Mouse (Mus musculus): ENCODE measurements around the gene Bnipl. TPM values are rescaled to one million over a fixed set of nuclear protein-coding genes. Genes with fewer than 3 reads are reported as not detected.

The Bnipl gene
- polyA plus RNA-seq, 1 experiment from 2014 or later = 2.1 TPM

DNA sequence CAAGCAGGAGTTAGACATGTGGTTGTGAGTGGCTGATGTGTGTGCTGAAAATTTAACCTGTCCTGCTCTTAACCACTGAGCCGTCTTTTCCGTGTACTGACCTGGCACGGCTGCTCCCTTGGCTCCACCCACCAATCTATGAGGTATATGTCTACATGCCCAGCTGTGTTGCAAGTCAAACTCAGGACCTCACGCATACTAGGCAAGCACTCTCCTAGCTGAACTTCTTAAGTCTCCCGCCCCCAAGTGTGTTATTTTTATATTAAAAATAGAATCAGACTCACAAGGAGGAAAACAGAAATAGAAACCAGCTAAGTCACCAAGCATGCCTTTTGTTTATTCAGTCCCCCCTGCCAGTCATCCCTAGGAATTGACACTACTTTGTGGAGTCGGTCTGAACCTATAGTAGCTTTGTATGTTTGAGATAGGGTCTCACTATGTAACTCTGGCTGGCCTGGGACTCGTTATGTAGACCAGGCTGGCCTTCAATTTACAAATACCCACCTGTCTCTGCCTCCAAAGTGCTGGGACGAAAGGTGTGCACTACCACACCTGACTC is 13.4 kb downstream of the Bnipl start:
- H3K27me3 ChIP-seq (ENCODE audit: control insufficient read depth, insufficient read depth, low read length) = no peaks in the 10 kb centered on the region
- no peak overlapping the region for H3K4me2 ChIP-seq (replicated peaks; ENCODE audit: low read depth, low read length)
- H3K4me3 ChIP-seq (ENCODE audit: low read length) = no peak overlapping the region
- peaks cover 51% of the 10 kb centered on the region for H3K36me3 ChIP-seq (ENCODE audit: control insufficient read depth, insufficient read depth, low read length)
- H3K9me3 ChIP-seq (ENCODE audit: control insufficient read depth, low read length) = no peaks in the 10 kb centered on the region
- no peak for ATAC-seq (ENCODE audit: low FRiP score, low TSS enrichment)
- no peak overlapping the region for H3K9ac ChIP-seq (ENCODE audit: low read depth, low read length)
- no peak overlapping the region for H3K27ac ChIP-seq (ENCODE audit: low read depth, low read length)
- WGBS = 90% methylated on average over 8 of the region's 8 CpGs
- peaks cover 8% of the 10 kb centered on the region; the same call in 1 of the 2 replicates for H3K4me1 ChIP-seq (ENCODE audit: control insufficient read depth, insufficient read depth, low read length)

DNA sequence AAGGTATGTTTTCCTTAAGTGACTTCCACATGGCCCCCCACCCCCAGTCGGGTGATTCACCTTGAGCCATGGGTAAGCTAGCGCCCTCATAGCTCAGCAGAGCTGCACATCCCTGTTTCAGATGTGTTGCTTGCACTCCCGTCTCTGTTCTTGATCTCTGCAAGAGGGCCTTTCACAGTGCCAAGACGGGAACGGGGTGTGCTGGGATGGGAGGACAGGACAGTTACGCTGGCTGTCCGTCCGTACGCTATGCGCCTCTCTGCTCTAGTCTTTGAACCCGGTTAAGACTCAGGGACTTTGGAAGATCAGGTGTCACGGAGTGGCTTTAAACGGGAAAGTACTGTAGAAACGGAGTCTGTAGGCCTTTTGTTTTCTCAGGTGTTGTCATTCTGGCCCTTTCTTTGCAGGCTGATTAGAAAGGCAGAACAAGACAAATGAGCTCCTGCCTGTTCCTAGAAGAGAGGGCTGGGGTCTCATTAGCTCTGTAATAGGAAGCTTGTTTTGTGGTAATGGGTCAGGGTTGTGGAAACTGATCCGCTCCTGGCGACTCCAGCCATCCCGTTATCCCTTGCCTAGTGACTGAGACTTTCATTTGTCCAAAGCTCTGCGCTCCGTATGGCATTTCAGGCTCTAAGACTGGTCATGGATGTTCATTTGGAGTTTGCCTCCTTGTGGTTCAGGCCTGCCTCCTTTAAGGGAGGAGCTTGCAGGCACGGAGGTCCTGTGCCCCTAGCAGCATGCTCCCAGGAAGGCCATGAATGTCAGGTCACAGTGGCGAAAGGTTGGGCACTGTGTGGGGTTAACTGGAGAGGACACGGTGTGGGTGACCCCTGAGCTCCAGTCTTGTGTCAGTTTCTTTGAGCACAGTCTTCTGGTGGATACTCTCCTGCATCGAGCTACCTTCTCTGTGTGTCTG is 15.3 kb downstream of the Bnipl start:
- ATAC-seq (ENCODE audit: low FRiP score, low TSS enrichment) = peak; percentile 54; the same call in 1 of the 2 replicates
- peaks cover 62% of the 10 kb centered on the region for H3K36me3 ChIP-seq (ENCODE audit: control insufficient read depth, insufficient read depth, low read length)
- no peaks in the 10 kb centered on the region for H3K9me3 ChIP-seq (ENCODE audit: control insufficient read depth, low read length)
- H3K4me3 ChIP-seq (ENCODE audit: low read length) = no peak overlapping the region
- H3K4me2 ChIP-seq (replicated peaks; ENCODE audit: low read depth, low read length) = no peak overlapping the region
- H3K27ac ChIP-seq (ENCODE audit: low read depth, low read length) = peak overlapping the region; percentile 47; the same call in 1 of the 2 replicates
- H3K27me3 ChIP-seq (ENCODE audit: control insufficient read depth, insufficient read depth, low read length) = no peaks in the 10 kb centered on the region
- 48% methylated on average over 23 of the region's 23 CpGs for WGBS
- no peak overlapping the region for H3K9ac ChIP-seq (ENCODE audit: low read depth, low read length)
- H3K4me1 ChIP-seq (ENCODE audit: control insufficient read depth, insufficient read depth, low read length) = peaks cover 22% of the 10 kb centered on the region

DNA sequence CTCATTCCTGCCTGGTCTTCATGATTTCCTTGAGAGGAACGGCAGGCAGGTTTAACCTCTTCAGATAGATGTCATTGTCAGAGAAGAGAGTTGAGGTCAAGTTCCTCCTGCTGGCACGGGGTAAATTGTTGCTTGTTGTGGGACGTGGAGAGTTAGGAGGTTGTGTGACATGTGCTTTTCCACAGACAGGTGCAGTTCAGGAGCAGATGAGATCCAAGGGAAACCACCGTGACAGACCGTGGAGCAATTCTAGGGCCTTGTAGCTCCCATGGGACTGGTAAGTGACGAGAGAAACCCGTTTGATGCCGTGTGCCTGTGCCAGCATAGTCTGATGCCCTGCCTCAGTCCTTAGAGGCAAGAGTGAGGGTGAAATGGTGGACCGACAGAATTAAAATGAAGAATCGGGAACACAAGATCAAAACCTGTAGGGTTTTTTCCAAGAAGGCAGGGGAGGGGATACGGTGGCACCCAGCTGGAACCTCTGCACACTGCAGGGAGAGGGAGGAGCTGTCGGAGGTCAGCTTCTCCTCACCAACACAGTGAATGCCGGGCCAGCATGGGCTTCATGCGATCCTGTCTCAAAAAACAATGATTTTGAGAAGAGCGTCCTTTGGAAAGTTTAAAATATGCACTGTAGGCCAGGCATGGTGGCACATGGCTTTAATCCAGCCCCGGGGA is 17.6 kb downstream of the Bnipl start:
- peaks cover 62% of the 10 kb centered on the region for H3K36me3 ChIP-seq (ENCODE audit: control insufficient read depth, insufficient read depth, low read length)
- H3K9me3 ChIP-seq (ENCODE audit: control insufficient read depth, low read length) = no peaks in the 10 kb centered on the region
- no peak overlapping the region for H3K27ac ChIP-seq (ENCODE audit: low read depth, low read length)
- WGBS = 85% methylated on average over 16 of the region's 16 CpGs
- H3K9ac ChIP-seq (ENCODE audit: low read depth, low read length) = no peak overlapping the region
- H3K4me3 ChIP-seq (ENCODE audit: low read length) = no peak overlapping the region
- H3K4me1 ChIP-seq (ENCODE audit: control insufficient read depth, insufficient read depth, low read length) = peaks cover 24% of the 10 kb centered on the region
- H3K27me3 ChIP-seq (ENCODE audit: control insufficient read depth, insufficient read depth, low read length) = no peaks in the 10 kb centered on the region
- no peak for ATAC-seq (ENCODE audit: low FRiP score, low TSS enrichment)
- H3K4me2 ChIP-seq (replicated peaks; ENCODE audit: low read depth, low read length) = no peak overlapping the region

DNA sequence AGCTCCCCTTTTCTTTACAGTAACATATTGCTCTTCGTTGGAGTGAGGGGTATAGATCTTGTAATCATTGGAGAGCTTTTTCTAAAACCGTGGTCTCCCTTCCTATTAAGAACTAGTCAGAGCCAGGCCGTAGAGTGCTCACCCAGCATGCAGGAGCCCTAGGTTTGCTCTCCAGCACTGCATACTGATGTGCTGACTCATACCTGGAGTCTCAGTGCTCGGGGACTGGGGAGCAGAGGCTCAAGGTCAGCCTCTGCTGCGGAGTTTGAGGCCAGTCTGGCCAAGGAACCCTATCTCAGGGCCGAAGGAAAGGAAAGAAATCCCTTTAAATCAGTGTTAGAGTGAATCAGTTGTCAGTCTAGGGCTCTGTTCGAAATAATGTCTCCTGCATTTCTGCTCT is 18.2 kb downstream of the Bnipl start:
- Histone ChIP-seq H3K27ac (ENCODE audit: low read depth, low read length) (no peak overlapping the region), H3K36me3 (ENCODE audit: control insufficient read depth, insufficient read depth, low read length) (peaks cover 59% of the 10 kb centered on the region), H3K9ac (ENCODE audit: low read depth, low read length) (no peak overlapping the region), H3K4me1 (ENCODE audit: control insufficient read depth, insufficient read depth, low read length) (peaks cover 24% of the 10 kb centered on the region), H3K9me3 (ENCODE audit: control insufficient read depth, low read length) (no peaks in the 10 kb centered on the region), H3K27me3 (ENCODE audit: control insufficient read depth, insufficient read depth, low read length) (no peaks in the 10 kb centered on the region), H3K4me2 (replicated peaks; ENCODE audit: low read depth, low read length) (no peak overlapping the region), H3K4me3 (ENCODE audit: low read length) (no peak overlapping the region)
- no peak for ATAC-seq (ENCODE audit: low FRiP score, low TSS enrichment)
- 79% methylated on average over 7 of the region's 7 CpGs for WGBS

DNA sequence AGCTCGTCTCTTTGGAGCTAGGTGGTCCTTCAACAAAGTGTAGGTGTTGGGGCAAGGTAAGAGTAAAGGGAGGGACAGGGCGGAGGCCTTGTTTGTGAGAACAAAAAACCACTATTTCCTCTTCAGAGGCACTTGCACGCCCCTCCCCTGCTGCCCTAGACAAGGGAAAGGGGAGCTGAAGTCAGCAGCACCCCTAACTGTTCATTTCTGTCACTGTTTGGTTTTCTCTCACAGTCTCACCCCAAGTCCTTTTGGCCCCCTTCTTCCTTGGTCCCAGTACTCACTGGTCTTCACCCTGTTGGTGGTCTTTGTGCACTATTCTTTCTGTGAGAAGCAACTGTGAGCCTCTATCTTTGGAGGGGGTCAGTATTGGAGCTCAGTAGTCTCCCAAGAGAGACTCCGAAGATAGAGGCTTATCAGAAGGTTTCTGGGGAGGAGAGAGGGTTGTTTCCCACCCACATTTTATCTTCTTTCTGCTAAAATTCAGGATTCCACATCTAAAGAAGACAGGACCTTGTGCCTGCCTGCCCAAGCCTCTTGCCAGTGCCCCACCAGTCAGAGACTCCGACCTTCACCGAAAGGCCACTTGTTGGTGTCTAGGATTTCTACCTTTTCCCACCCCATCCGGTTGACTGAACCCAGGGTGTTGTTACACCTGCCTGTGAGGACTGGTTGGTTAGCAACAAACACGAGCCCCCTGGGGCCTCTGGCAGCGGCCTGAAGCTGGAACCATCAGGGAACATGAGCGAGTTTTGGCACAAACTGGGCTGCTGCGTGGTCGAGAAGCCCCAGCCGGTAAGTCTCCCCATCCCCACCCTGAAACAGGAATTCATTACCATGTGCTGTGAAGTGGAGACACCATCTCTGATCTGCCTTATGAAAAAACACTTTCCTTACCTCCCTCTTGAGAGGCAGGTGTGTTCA is 19.4 kb downstream of the Bnipl start, which contains the start of gene Mllt11:
Gene Mllt11 (minus strand): TSS at position 874 of the 924 bp plus-strand sequence.
- peak within 1 kb of the TSS; percentile 90 for H3K4me2 ChIP-seq (replicated peaks; ENCODE audit: low read depth, low read length)
- H3K27me3 ChIP-seq (ENCODE audit: control insufficient read depth, insufficient read depth, low read length) = no peaks in the 10 kb centered on the region
- peaks cover 49% of the 10 kb centered on the region for H3K36me3 ChIP-seq (ENCODE audit: control insufficient read depth, insufficient read depth, low read length)
- H3K4me3 ChIP-seq (ENCODE audit: low read length) = peak within 1 kb of the TSS; percentile 79; the same call in 1 of the 2 replicates
- H3K9me3 ChIP-seq (ENCODE audit: control insufficient read depth, low read length) = no peaks in the 10 kb centered on the region
- H3K27ac ChIP-seq (ENCODE audit: low read depth, low read length) = peak within 1 kb of the TSS; percentile 91
- no peak for ATAC-seq (ENCODE audit: low FRiP score, low TSS enrichment)
- 61% methylated on average over 13 of the region's 13 CpGs for WGBS
- H3K9ac ChIP-seq (ENCODE audit: low read depth, low read length) = peak within 1 kb of the TSS; percentile 93; the same call in 1 of the 2 replicates
- peaks cover 33% of the 10 kb centered on the region for H3K4me1 ChIP-seq (ENCODE audit: control insufficient read depth, insufficient read depth, low read length)

DNA sequence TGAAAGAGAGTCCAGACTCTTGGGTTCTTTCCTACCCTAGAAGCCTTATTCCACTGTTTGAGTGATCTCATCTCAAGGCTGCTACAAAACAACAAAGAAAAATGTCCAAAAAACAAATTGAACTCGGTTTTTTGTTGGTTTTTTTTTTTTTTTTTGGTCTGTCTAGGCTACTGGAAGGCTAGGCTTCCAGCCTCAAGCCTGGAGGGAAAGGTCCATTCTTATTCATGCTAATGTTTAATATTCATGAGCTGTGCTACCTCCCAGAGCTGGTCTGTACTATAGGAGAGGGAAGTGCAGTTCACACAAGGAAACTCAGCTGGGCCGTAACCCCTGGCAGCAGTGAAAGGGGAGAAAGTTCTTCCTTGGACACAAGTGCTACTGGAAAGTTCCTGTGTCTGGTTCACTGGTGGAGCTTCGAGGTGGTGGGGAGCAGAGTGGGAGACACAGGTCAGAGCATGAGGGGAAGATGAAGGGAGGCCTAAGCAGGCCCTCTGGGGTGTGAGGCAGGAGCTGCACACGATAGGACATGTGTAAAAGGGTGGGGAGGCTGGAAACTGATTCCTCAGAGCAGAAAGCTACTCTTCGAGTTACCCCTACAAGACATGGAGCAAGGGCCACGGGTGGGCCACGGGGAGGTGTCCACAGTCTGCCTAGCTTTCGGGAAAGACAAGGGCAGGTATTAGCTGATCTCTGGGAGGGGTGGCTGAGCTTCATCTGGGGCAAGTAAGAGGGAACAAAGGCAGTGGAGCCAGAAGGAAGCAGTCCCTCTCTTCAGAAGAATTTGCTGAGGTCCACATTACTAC is 20.3 kb downstream of the Bnipl start:
- WGBS = 39% methylated on average over 8 of the region's 8 CpGs
- H3K4me1 ChIP-seq (ENCODE audit: control insufficient read depth, insufficient read depth, low read length) = peaks cover 35% of the 10 kb centered on the region
- no peaks in the 10 kb centered on the region for H3K27me3 ChIP-seq (ENCODE audit: control insufficient read depth, insufficient read depth, low read length)
- H3K9me3 ChIP-seq (ENCODE audit: control insufficient read depth, low read length) = no peaks in the 10 kb centered on the region
- H3K9ac ChIP-seq (ENCODE audit: low read depth, low read length) = peak overlapping the region; percentile 93; the same call in 1 of the 2 replicates
- H3K27ac ChIP-seq (ENCODE audit: low read depth, low read length) = peak overlapping the region; percentile 91
- peak overlapping the region; percentile 90 for H3K4me2 ChIP-seq (replicated peaks; ENCODE audit: low read depth, low read length)
- H3K4me3 ChIP-seq (ENCODE audit: low read length) = peak overlapping the region; percentile 79
- no peak for ATAC-seq (ENCODE audit: low FRiP score, low TSS enrichment)
- H3K36me3 ChIP-seq (ENCODE audit: control insufficient read depth, insufficient read depth, low read length) = peaks cover 43% of the 10 kb centered on the region

DNA sequence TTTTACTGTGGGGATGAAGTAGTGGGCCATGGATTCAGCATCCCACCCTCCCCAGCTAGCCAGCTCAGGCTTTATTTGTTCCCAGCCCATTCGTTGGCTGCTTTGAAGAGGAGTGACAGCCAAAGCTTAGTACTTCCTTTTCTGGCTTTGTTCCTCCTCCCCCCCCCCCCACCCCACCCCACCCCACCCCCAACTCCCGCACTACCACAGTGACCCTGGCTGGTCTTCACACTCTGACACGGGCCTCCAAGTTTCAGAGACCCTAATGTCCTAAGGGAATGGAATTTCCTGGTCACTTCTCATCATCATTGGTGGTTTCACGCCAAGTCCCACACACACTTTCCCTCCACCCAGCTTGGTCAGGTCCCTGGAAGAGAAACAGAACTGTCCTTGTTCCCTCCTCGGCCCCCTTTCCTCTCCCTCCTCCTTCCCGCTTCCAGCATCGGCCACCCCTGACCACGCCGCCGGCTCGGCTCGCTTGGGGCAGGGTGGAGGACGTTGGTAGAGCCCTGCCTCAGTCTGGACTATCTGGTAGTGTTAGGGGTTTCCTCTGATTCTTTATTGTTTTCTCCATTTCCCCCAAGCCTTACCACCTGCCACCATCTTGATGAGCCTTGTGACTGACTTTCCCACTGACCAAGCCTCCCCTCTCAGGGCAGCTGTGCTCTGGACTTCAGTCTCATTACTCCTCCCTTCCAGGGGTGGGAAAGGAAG is 21.1 kb downstream of the Bnipl start:
- H3K36me3 ChIP-seq (ENCODE audit: control insufficient read depth, insufficient read depth, low read length) = peaks cover 43% of the 10 kb centered on the region
- H3K4me1 ChIP-seq (ENCODE audit: control insufficient read depth, insufficient read depth, low read length) = peaks cover 32% of the 10 kb centered on the region
- ATAC-seq (ENCODE audit: low FRiP score, low TSS enrichment) = no peak; the same call in 1 of the 2 replicates
- no peaks in the 10 kb centered on the region for H3K27me3 ChIP-seq (ENCODE audit: control insufficient read depth, insufficient read depth, low read length)
- H3K9me3 ChIP-seq (ENCODE audit: control insufficient read depth, low read length) = no peaks in the 10 kb centered on the region
- peak overlapping the region; percentile 90 for H3K4me2 ChIP-seq (replicated peaks; ENCODE audit: low read depth, low read length)
- peak overlapping the region; percentile 93 for H3K9ac ChIP-seq (ENCODE audit: low read depth, low read length)
- 2% methylated on average over 12 of the region's 13 CpGs for WGBS
- H3K27ac ChIP-seq (ENCODE audit: low read depth, low read length) = peak overlapping the region; percentile 91
- H3K4me3 ChIP-seq (ENCODE audit: low read length) = peak overlapping the region; percentile 79
